Mouse (Mus musculus): ENCODE results near the gene Tbcd. TPM values are rescaled to one million over a fixed set of nuclear protein-coding genes. Genes with fewer than 3 reads are reported as not detected.

Tbcd gene
- polyA plus RNA-seq, 1 experiment from 2014 or later = 16.5 TPM

- WGBS (ENCODE audit: insufficient replicate concordance) = 38% methylated on average over 10 of the region's 10 CpGs
- peaks cover 4% of the 10 kb centered on the region; the same call in 1 of the 2 replicates for H3K4me1 ChIP-seq (ENCODE audit: control insufficient read depth, insufficient read depth, low read length)
- H3K9me3 ChIP-seq (replicated peaks; ENCODE audit: control insufficient read depth, low read length) = no peaks in the 10 kb centered on the region
Measured at GRCm38 (mm10) chr11:121519131-121519530, 67.4 kb downstream of the Tbcd start, which contains the start of gene Zfp750. Gene Zfp750 (minus strand): TSS chr11:121519333.

GRCm38 (mm10) chr11:121519703-121520102 is 68.0 kb downstream of the Tbcd start:
- H3K4me2 ChIP-seq = no peak overlapping the region
- H3K9ac ChIP-seq (ENCODE audit: low read depth, low read length) = no peak overlapping the region
- H3K27me3 ChIP-seq (ENCODE audit: control insufficient read depth, insufficient read depth, low read length) = no peaks in the 10 kb centered on the region
- no peak overlapping the region for H3K27ac ChIP-seq (ENCODE audit: low read depth, low read length)
- 83% methylated on average over 7 of the region's 7 CpGs for WGBS (ENCODE audit: insufficient replicate concordance)
- H3K4me3 ChIP-seq (ENCODE audit: low read depth, low read length) = no peak overlapping the region
- no peaks in the 10 kb centered on the region for H3K36me3 ChIP-seq (ENCODE audit: control insufficient read depth, insufficient read depth, low read length)
- H3K9me3 ChIP-seq (replicated peaks; ENCODE audit: control insufficient read depth, low read length) = no peaks in the 10 kb centered on the region
- H3K4me1 ChIP-seq (ENCODE audit: control insufficient read depth, insufficient read depth, low read length) = peaks cover 4% of the 10 kb centered on the region; the same call in 1 of the 2 replicates
- no peak for ATAC-seq (replicated peaks; ENCODE audit: insufficient number of reproducible peaks, low FRiP score, low TSS enrichment)

More at GRCm38 (mm10) chr11:121519131-121519530, 67.4 kb downstream of the Tbcd start, which contains the start of gene Zfp750:
- H3K4me2 ChIP-seq = no peak within 1 kb of the TSS
- no peaks in the 10 kb centered on the region for H3K27me3 ChIP-seq (ENCODE audit: control insufficient read depth, insufficient read depth, low read length)
- no peak within 1 kb of the TSS for H3K27ac ChIP-seq (ENCODE audit: low read depth, low read length)
- H3K9ac ChIP-seq (ENCODE audit: low read depth, low read length) = no peak within 1 kb of the TSS
- H3K36me3 ChIP-seq (ENCODE audit: control insufficient read depth, insufficient read depth, low read length) = no peaks in the 10 kb centered on the region
- no peak within 1 kb of the TSS for H3K4me3 ChIP-seq (ENCODE audit: low read depth, low read length)
- ATAC-seq (replicated peaks; ENCODE audit: insufficient number of reproducible peaks, low FRiP score, low TSS enrichment) = no peak

GRCm38 (mm10) chr11:121520761-121521160 is 69.0 kb downstream of the Tbcd start:
- no peak overlapping the region for H3K4me3 ChIP-seq (ENCODE audit: low read depth, low read length)
- no peak overlapping the region for H3K4me2 ChIP-seq
- H3K27me3 ChIP-seq (ENCODE audit: control insufficient read depth, insufficient read depth, low read length) = no peaks in the 10 kb centered on the region
- H3K9ac ChIP-seq (ENCODE audit: low read depth, low read length) = no peak overlapping the region
- ATAC-seq (replicated peaks; ENCODE audit: insufficient number of reproducible peaks, low FRiP score, low TSS enrichment) = no peak
- WGBS (ENCODE audit: insufficient replicate concordance) = 81% methylated on average over 2 of the region's 2 CpGs
- no peaks in the 10 kb centered on the region for H3K9me3 ChIP-seq (replicated peaks; ENCODE audit: control insufficient read depth, low read length)
- no peak overlapping the region for H3K27ac ChIP-seq (ENCODE audit: low read depth, low read length)
- H3K36me3 ChIP-seq (ENCODE audit: control insufficient read depth, insufficient read depth, low read length) = no peaks in the 10 kb centered on the region
- peaks cover 4% of the 10 kb centered on the region; the same call in 1 of the 2 replicates for H3K4me1 ChIP-seq (ENCODE audit: control insufficient read depth, insufficient read depth, low read length)

GRCm38 (mm10) chr11:121522156-121522762 is 70.5 kb downstream of the Tbcd start:
- H3K9me3 ChIP-seq (replicated peaks; ENCODE audit: control insufficient read depth, low read length) = no peaks in the 10 kb centered on the region
- no peak overlapping the region for H3K4me2 ChIP-seq
- H3K4me1 ChIP-seq (ENCODE audit: control insufficient read depth, insufficient read depth, low read length) = peaks cover 4% of the 10 kb centered on the region; the same call in 1 of the 2 replicates
- 80% methylated on average over 4 of the region's 4 CpGs for WGBS (ENCODE audit: insufficient replicate concordance)
- no peak overlapping the region for H3K27ac ChIP-seq (ENCODE audit: low read depth, low read length)
- no peak for ATAC-seq (replicated peaks; ENCODE audit: insufficient number of reproducible peaks, low FRiP score, low TSS enrichment)
- no peak overlapping the region for H3K4me3 ChIP-seq (ENCODE audit: low read depth, low read length)
- no peak overlapping the region for H3K9ac ChIP-seq (ENCODE audit: low read depth, low read length)
- no peaks in the 10 kb centered on the region for H3K36me3 ChIP-seq (ENCODE audit: control insufficient read depth, insufficient read depth, low read length)
- H3K27me3 ChIP-seq (ENCODE audit: control insufficient read depth, insufficient read depth, low read length) = no peaks in the 10 kb centered on the region

- Histone ChIP-seq H3K27me3 (ENCODE audit: control insufficient read depth, insufficient read depth, low read length) (no peaks in the 10 kb centered on the region), H3K9ac (ENCODE audit: low read depth, low read length) (no peak overlapping the region), H3K9me3 (replicated peaks; ENCODE audit: control insufficient read depth, low read length) (no peaks in the 10 kb centered on the region), H3K4me3 (ENCODE audit: low read depth, low read length) (no peak overlapping the region), H3K4me2 (no peak overlapping the region), H3K36me3 (ENCODE audit: control insufficient read depth, insufficient read depth, low read length) (no peaks in the 10 kb centered on the region), H3K4me1 (ENCODE audit: control insufficient read depth, insufficient read depth, low read length) (peaks cover 2% of the 10 kb centered on the region; the same call in 1 of the 2 replicates), H3K27ac (ENCODE audit: low read depth, low read length) (no peak overlapping the region)
- 89% methylated on average over 7 of the region's 7 CpGs for WGBS (ENCODE audit: insufficient replicate concordance)
- ATAC-seq (replicated peaks; ENCODE audit: insufficient number of reproducible peaks, low FRiP score, low TSS enrichment) = no peak
Measured at GRCm38 (mm10) chr11:121524191-121524590, 72.4 kb downstream of the Tbcd start.

- 89% methylated on average over 3 of the region's 3 CpGs for WGBS (ENCODE audit: insufficient replicate concordance)
- no peaks in the 10 kb centered on the region for H3K27me3 ChIP-seq (ENCODE audit: control insufficient read depth, insufficient read depth, low read length)
- H3K4me2 ChIP-seq = no peak overlapping the region
- no peak overlapping the region for H3K9ac ChIP-seq (ENCODE audit: low read depth, low read length)
- ATAC-seq (replicated peaks; ENCODE audit: insufficient number of reproducible peaks, low FRiP score, low TSS enrichment) = no peak
- no peak overlapping the region for H3K27ac ChIP-seq (ENCODE audit: low read depth, low read length)
- no peaks in the 10 kb centered on the region for H3K36me3 ChIP-seq (ENCODE audit: control insufficient read depth, insufficient read depth, low read length)
- no peaks in the 10 kb centered on the region for H3K4me1 ChIP-seq (ENCODE audit: control insufficient read depth, insufficient read depth, low read length)
- H3K9me3 ChIP-seq (replicated peaks; ENCODE audit: control insufficient read depth, low read length) = no peaks in the 10 kb centered on the region
- no peak overlapping the region for H3K4me3 ChIP-seq (ENCODE audit: low read depth, low read length)
Measured at GRCm38 (mm10) chr11:121529747-121530146, 78.0 kb downstream of the Tbcd start.

- no peak overlapping the region for H3K4me3 ChIP-seq (ENCODE audit: low read depth, low read length)
- no peaks in the 10 kb centered on the region for H3K9me3 ChIP-seq (replicated peaks; ENCODE audit: control insufficient read depth, low read length)
- no peak for ATAC-seq (replicated peaks; ENCODE audit: insufficient number of reproducible peaks, low FRiP score, low TSS enrichment)
- WGBS (ENCODE audit: insufficient replicate concordance) = 13% methylated on average over 3 of the region's 3 CpGs
- H3K36me3 ChIP-seq (ENCODE audit: control insufficient read depth, insufficient read depth, low read length) = no peaks in the 10 kb centered on the region
- H3K4me1 ChIP-seq (ENCODE audit: control insufficient read depth, insufficient read depth, low read length) = peaks cover 8% of the 10 kb centered on the region; the same call in 1 of the 2 replicates
- no peak overlapping the region for H3K27ac ChIP-seq (ENCODE audit: low read depth, low read length)
- H3K9ac ChIP-seq (ENCODE audit: low read depth, low read length) = no peak overlapping the region
- H3K27me3 ChIP-seq (ENCODE audit: control insufficient read depth, insufficient read depth, low read length) = no peaks in the 10 kb centered on the region
- no peak overlapping the region for H3K4me2 ChIP-seq
Measured at GRCm38 (mm10) chr11:121536528-121536927, 84.8 kb downstream of the Tbcd start.

- Histone ChIP-seq H3K4me1 (ENCODE audit: control insufficient read depth, insufficient read depth, low read length) (peaks cover 2% of the 10 kb centered on the region; the same call in 1 of the 2 replicates), H3K4me3 (ENCODE audit: low read depth, low read length) (no peak overlapping the region), H3K27ac (ENCODE audit: low read depth, low read length) (no peak overlapping the region), H3K9me3 (replicated peaks; ENCODE audit: control insufficient read depth, low read length) (no peaks in the 10 kb centered on the region), H3K4me2 (no peak overlapping the region), H3K36me3 (ENCODE audit: control insufficient read depth, insufficient read depth, low read length) (no peaks in the 10 kb centered on the region), H3K27me3 (ENCODE audit: control insufficient read depth, insufficient read depth, low read length) (no peaks in the 10 kb centered on the region), H3K9ac (ENCODE audit: low read depth, low read length) (no peak overlapping the region)
- 78% methylated on average over 4 of the region's 4 CpGs for WGBS (ENCODE audit: insufficient replicate concordance)
- no peak for ATAC-seq (replicated peaks; ENCODE audit: insufficient number of reproducible peaks, low FRiP score, low TSS enrichment)
Measured at GRCm38 (mm10) chr11:121542471-121542870, 90.7 kb downstream of the Tbcd start.
